Mouse (Mus musculus) erythroblast, embryonic 14.5 days (primary cell): ENCODE measurements around the gene Mmp11.

Experiments used
- GATA1 ChIP-seq: IDR thresholded peaks from 2 replicates; pipeline ENCODE4 v1.6.1; 2012; ENCODE audit warnings: low read length, inconsistent platforms, mixed read lengths
- TAL1 ChIP-seq: IDR thresholded peaks from 3 replicates; pipeline ENCODE4 v1.6.1; 2012; ENCODE audit warnings: low read length, inconsistent platforms, mixed read lengths

- no peak for TF ChIP-seq TAL1
- TF ChIP-seq GATA1: no peak
These were observed 42.0 kb upstream of the Mmp11 start for GRCm38 (mm10) chr10:75978119-75978834.
